Mouse (Mus musculus) E14TG2a.4 (cell line): ENCODE data around the gene Gng2.

Experiments used
- CTCF ChIP-seq: conservative IDR thresholded peaks from 2 replicates; pipeline ENCODE4 v1.5.1; 2014; ENCODE audit warnings: low read length
- NANOG ChIP-seq: IDR thresholded peaks from 2 replicates; pipeline ENCODE4 v1.6.1; 2014; ENCODE audit warnings: borderline replicate concordance, low read length, mixed read lengths
- POU5F1 ChIP-seq: IDR thresholded peaks from 2 replicates; pipeline ENCODE4 v1.6.1; 2014; ENCODE audit warnings: low read length, borderline replicate concordance

- TF ChIP-seq NANOG (no peak), CTCF (no peak), POU5F1 (no peak)
Measured at GRCm38 (mm10) chr14:19946221-19946620, 31.2 kb downstream of the Gng2 start.
